Mouse (Mus musculus) bone marrow macrophage, adult 2 months (primary cell): Measurements from ENCODE around the gene Mki67. TPM values are rescaled to one million over a fixed set of nuclear protein-coding genes. Genes with fewer than 3 reads are reported as not detected.

Source experiments
- H3K27ac ChIP-seq: 2 replicates; pipeline ENCODE4 v1.5.1; 2012; ENCODE audit warnings: low read depth, low read length; ENCODE audit not compliant: insufficient read depth
- H3K4me1 ChIP-seq: 2 replicates; pipeline ENCODE4 v1.6.1; 2012; ENCODE audit warnings: low read length; ENCODE audit not compliant: control insufficient read depth, insufficient read depth
- H3K4me3 ChIP-seq: 2 replicates; pipeline ENCODE4 v1.5.1; 2012; ENCODE audit warnings: mild to moderate bottlenecking, low read length, moderate library complexity; ENCODE audit not compliant: insufficient read depth
- CTCF ChIP-seq: IDR thresholded peaks from 2 replicates; pipeline ENCODE4 v1.5.1; 2012; ENCODE audit warnings: low read depth, mild to moderate bottlenecking, low read length, moderate library complexity
- POLR2A ChIP-seq: IDR thresholded peaks from 2 replicates; pipeline ENCODE4 v1.6.1; 2012; ENCODE audit warnings: mild to moderate bottlenecking, low read depth, low read length, borderline replicate concordance
- polyA plus RNA-seq: library from polyadenylated mRNA; stranded (reverse); fragments of >200 nt; gene quantifications from 2 replicates; pipeline ENCODE4 v1.2.4, GENCODE M21; 2012; ENCODE audit not compliant: missing spikeins, insufficient read depth, insufficient read length

Gene Mki67
- polyA plus RNA-seq, 1 experiment: 110 TPM

- TF ChIP-seq POLR2A (no peak), CTCF (no peak)
- Histone ChIP-seq H3K4me1 (peaks cover 2% of the 10 kb centered on the region; the same call in 1 of the 2 replicates), H3K4me3 (no peak overlapping the region), H3K27ac (no peak overlapping the region)
Measured at GRCm38 (mm10) chr7:135740453-135740852, 24.3 kb upstream of the Mki67 start.

GRCm38 (mm10) chr7:135736581-135736886 is 20.4 kb upstream of the Mki67 start:
- TF ChIP-seq POLR2A (no peak), CTCF (no peak)
- Histone ChIP-seq H3K4me1 (peaks cover 2% of the 10 kb centered on the region; the same call in 1 of the 2 replicates), H3K27ac (no peak overlapping the region), H3K4me3 (no peak overlapping the region)

- no peak overlapping the region for H3K27ac ChIP-seq
- peak overlapping the region; percentile 47 for H3K4me3 ChIP-seq
- no peak for TF ChIP-seq POLR2A
- peak; percentile 100 for TF ChIP-seq CTCF
- H3K4me1 ChIP-seq: peaks cover 2% of the 10 kb centered on the region; the same call in 1 of the 2 replicates
Measured at GRCm38 (mm10) chr7:135735691-135736580, 19.8 kb upstream of the Mki67 start.

DNA sequence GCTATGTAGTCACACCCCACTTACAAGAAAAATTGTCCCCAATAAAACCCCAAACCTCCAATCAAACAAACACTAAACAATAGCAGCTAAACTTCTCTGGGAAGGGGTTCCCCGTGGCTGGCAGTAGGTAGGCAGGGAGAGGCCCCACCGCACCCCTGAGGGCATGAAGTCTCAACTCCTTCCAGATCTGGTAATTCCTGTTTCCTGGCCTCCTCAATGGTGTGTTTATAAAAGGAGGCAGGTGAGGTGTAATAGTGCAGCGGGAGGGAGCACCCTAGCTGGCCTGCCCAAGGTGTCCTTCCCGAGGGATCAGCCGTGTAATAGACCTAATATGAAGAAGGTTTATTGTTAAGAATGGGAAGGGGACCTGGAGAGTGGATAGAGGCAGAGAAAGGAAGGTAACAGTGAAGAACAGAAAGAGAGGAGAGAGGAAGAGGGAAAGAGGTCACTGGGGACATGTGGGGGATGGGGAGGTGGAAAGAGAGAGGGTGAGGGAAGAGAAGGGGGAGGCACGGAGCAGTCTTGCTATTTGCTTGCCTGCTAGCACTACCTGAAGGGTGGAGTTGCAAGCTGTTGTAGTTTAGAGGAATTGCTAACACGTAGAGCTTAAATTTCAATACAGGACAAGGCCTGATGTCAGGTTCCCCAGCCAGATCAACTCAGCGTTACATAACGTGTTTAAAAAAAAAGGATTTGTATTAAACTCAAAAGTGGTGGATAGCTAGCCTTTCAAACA is 18.9 kb upstream of the Mki67 start:
- TF ChIP-seq POLR2A (no peak), CTCF (no peak)
- Histone ChIP-seq H3K27ac (no peak overlapping the region), H3K4me3 (no peak overlapping the region), H3K4me1 (peaks cover 2% of the 10 kb centered on the region; the same call in 1 of the 2 replicates)

DNA sequence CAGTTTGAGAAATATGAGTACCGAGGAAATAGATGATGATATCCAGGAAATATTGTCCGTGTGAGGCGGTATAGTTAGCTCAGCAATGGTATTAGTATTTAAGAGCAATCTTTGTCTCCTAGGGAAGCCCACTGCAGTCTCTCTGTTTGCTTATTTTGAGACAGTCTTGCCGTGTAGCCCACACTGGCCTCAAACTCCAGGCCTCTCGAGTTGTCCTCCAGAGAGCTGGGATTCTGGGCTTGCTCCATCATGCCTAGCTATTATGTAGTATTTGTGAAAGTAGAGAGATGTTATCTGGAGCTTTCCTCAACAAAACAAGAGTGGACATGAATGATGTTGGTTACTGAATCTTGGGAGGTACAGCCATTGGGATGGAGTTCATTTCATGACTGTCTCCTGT is 18.2 kb upstream of the Mki67 start:
- peaks cover 2% of the 10 kb centered on the region; the same call in 1 of the 2 replicates for H3K4me1 ChIP-seq
- H3K27ac ChIP-seq: no peak overlapping the region
- H3K4me3 ChIP-seq: no peak overlapping the region
- TF ChIP-seq POLR2A (no peak), CTCF (no peak)

DNA sequence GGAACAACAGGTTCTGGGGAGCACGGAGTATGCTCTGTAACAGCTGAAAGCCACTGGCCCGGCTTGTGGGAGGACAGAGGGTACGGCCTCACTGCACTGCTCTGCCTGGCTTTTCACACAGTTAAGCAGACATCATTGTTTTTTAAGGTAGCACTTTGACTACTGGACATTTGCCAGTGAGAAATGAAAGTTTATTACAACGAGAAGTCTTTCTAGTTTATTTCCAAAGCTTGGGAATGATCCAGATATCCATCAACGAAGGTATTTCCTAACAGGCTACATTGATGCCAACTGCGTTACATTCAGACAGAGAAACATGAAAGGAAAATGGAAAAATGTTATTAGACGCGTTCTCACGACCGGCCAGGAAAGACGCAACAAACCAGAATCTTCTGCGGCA is 11.9 kb upstream of the Mki67 start:
- no peak for TF ChIP-seq CTCF
- TF ChIP-seq POLR2A: no peak
- H3K4me3 ChIP-seq: no peak overlapping the region
- no peaks in the 10 kb centered on the region for H3K4me1 ChIP-seq
- H3K27ac ChIP-seq: no peak overlapping the region

DNA sequence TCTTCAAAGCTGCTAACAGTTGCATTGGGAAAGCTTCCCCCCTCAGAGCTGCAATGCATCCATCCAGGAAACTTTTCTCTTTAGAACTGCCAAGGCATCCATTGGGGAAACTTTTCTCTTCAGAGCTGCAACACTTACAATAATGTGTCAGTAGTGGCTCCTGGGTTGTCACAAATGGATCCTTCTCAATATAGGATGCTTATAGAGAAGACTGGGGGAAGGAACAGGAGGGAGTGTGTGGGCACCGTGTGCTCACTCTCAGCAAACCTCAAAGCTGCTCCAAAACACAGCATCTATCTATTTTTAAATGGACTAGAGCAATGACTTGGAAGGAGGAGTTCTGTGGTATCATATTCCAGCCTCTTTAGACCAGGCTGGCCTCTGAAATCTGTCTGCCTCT is 10.5 kb upstream of the Mki67 start:
- H3K4me3 ChIP-seq: no peak overlapping the region
- no peak overlapping the region for H3K27ac ChIP-seq
- TF ChIP-seq CTCF (no peak), POLR2A (no peak)
- H3K4me1 ChIP-seq: no peaks in the 10 kb centered on the region

DNA sequence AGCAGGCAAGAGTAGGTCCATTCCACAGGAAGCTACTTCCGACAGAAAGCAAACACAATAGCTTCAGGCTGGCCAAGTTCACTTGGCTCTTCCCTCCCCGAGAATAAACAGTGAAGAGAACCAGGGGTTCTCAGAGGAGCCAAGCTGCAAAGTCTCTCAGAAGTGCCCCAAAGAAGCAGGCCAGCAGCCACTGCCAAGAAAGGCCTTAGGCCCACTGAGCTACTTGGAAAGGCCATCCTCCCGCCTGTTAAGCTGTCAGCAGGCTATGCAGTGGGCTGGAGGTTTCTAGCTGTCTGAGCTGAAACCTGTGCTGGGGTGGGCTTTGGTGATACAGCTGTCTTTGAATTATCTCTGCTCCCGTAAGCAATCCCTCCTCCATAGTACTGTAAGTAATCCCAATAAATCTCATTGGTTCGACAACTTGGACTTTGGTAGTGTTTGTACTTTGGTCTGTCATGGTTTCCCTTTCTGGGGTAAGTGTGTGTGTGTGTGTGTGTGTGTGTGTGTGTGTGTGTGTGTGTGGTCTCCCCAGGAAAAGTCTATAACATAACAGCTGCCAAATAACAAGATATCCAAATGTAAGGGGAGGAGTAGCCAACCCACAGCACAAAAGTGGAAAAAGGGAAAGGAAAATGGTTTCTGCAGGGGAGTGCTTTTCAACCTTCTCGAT is 7.6 kb upstream of the Mki67 start:
- Histone ChIP-seq H3K27ac (no peak overlapping the region), H3K4me1 (no peaks in the 10 kb centered on the region), H3K4me3 (no peak overlapping the region)
- TF ChIP-seq POLR2A (no peak), CTCF (no peak)

DNA sequence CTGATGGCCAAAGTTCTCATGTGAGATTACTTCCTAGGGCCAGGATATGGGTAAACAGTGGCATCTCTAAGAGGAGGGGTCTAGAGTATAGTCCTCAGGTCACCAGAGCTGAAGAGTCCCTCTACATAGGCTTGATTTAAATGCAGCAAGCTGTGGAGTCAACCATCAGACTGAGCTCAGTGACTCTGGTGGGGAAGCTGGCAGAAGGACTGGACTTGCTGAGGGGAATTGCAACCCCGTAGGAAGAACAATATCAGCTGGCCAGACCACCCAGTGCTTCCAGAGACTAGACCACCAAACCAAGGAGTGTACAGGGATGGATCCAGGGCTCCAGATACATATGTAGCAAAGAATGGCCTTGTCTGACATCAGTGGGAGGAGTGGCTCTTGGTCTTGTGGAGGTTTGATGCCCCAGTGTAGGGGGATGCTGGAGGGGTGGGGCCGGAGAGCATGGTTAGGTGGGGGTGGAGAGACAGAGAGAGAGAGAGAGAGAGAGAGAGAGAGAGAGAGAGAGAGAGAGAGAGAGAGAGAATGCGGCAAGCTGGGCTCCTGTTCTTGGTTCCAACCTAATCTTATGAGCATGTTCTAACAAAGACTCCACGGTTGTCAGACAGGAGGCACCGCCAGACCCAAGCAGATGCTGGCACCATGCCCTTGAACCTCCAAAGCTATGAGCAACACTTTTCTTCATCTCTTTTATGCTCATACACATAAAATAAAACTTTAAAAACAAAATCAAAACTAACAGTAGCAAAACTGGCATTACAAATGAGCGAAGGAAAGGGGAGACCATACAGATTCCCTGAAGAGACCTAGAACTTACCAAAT is 6.1 kb upstream of the Mki67 start:
- H3K27ac ChIP-seq: no peak overlapping the region
- no peak overlapping the region for H3K4me3 ChIP-seq
- TF ChIP-seq CTCF: no peak
- no peak for TF ChIP-seq POLR2A
- H3K4me1 ChIP-seq: no peaks in the 10 kb centered on the region; the same call in 1 of the 2 replicates
